Mouse (Mus musculus): ENCODE results near the gene Il25. TPM values are rescaled to one million over a fixed set of nuclear protein-coding genes. Genes with fewer than 3 reads are reported as not detected.

Il25 gene
- not detected in 2 replicates for polyA plus RNA-seq (2014; fragmentation: Nextera tagmentation; extraction: Ambion mirVana)

- Histone ChIP-seq H3K27ac (ENCODE audit: low read depth, low read length) (no peak within 1 kb of the TSS), H3K27me3 (ENCODE audit: control insufficient read depth, insufficient read depth, low read length) (peaks cover 9% of the 10 kb centered on the region)
- ATAC-seq (replicated peaks; ENCODE audit: insufficient number of reproducible peaks, low FRiP score, low TSS enrichment) = no peak
Observed at GRCm38 (mm10) chr14:54932645-54933150, at the start of gene Il25. Gene Il25, plus strand, starts transcription at chr14:54932695.

GRCm38 (mm10) chr14:54883154-54884021 lies 49.1 kb upstream of the Il25 start, which contains the start of the genes Bcl2l2 and Gm20521:
Gene Bcl2l2, plus strand, starts transcription at chr14:54883377.
Gene Gm20521, plus strand, starts transcription at chr14:54883441.
- H3K4me2 ChIP-seq = peak within 1 kb of the TSS; percentile 73
- no peaks in the 10 kb centered on the region for H3K27me3 ChIP-seq (ENCODE audit: control insufficient read depth, insufficient read depth, low read length)
- H3K9me3 ChIP-seq (replicated peaks; ENCODE audit: control insufficient read depth, low read length) = no peaks in the 10 kb centered on the region
- ATAC-seq (replicated peaks; ENCODE audit: insufficient number of reproducible peaks, low FRiP score, low TSS enrichment) = peak; percentile 83
- H3K27ac ChIP-seq (ENCODE audit: low read depth, low read length) = peak within 1 kb of the TSS; percentile 90
- WGBS (ENCODE audit: insufficient replicate concordance) = under 1% methylated on average over 27 of the region's 27 CpGs
- H3K9ac ChIP-seq (ENCODE audit: low read depth, low read length) = peak within 1 kb of the TSS; percentile 78
- H3K36me3 ChIP-seq (ENCODE audit: control insufficient read depth, insufficient read depth, low read length) = peaks cover 4% of the 10 kb centered on the region; the same call in 1 of the 2 replicates
- H3K4me3 ChIP-seq (ENCODE audit: low read depth, low read length) = peak within 1 kb of the TSS; percentile 56
- peaks cover 13% of the 10 kb centered on the region for H3K4me1 ChIP-seq (ENCODE audit: control insufficient read depth, insufficient read depth, low read length)

More at GRCm38 (mm10) chr14:54932645-54933150, at the start of gene Il25:
- Histone ChIP-seq H3K9ac (ENCODE audit: low read depth, low read length) (no peak within 1 kb of the TSS), H3K9me3 (replicated peaks; ENCODE audit: control insufficient read depth, low read length) (no peaks in the 10 kb centered on the region), H3K4me1 (ENCODE audit: control insufficient read depth, insufficient read depth, low read length) (0 out of 2 replicates have a peak, but pooled peaks cover 4% of the 10 kb centered on the region), H3K4me2 (no peak within 1 kb of the TSS), H3K36me3 (ENCODE audit: control insufficient read depth, insufficient read depth, low read length) (no peaks in the 10 kb centered on the region), H3K4me3 (ENCODE audit: low read depth, low read length) (no peak within 1 kb of the TSS)
- 32% methylated on average over 6 of the region's 6 CpGs for WGBS (ENCODE audit: insufficient replicate concordance)

GRCm38 (mm10) chr14:54884022-54884712 lies 48.3 kb upstream of the Il25 start:
- Histone ChIP-seq H3K27ac (ENCODE audit: low read depth, low read length) (peak overlapping the region; percentile 90; the same call in 1 of the 2 replicates), H3K9me3 (replicated peaks; ENCODE audit: control insufficient read depth, low read length) (no peaks in the 10 kb centered on the region), H3K36me3 (ENCODE audit: control insufficient read depth, insufficient read depth, low read length) (peaks cover 4% of the 10 kb centered on the region; the same call in 1 of the 2 replicates), H3K9ac (ENCODE audit: low read depth, low read length) (peak overlapping the region; percentile 78), H3K27me3 (ENCODE audit: control insufficient read depth, insufficient read depth, low read length) (no peaks in the 10 kb centered on the region), H3K4me2 (peak overlapping the region; percentile 73), H3K4me1 (ENCODE audit: control insufficient read depth, insufficient read depth, low read length) (peaks cover 13% of the 10 kb centered on the region), H3K4me3 (ENCODE audit: low read depth, low read length) (peak overlapping the region; percentile 56)
- 28% methylated on average over 21 of the region's 21 CpGs for WGBS (ENCODE audit: insufficient replicate concordance)
- ATAC-seq (replicated peaks; ENCODE audit: insufficient number of reproducible peaks, low FRiP score, low TSS enrichment) = no peak; the same call in 1 of the 2 replicates

- no peak overlapping the region for H3K27ac ChIP-seq (ENCODE audit: low read depth, low read length)
- no peaks in the 10 kb centered on the region for H3K9me3 ChIP-seq (replicated peaks; ENCODE audit: control insufficient read depth, low read length)
- H3K36me3 ChIP-seq (ENCODE audit: control insufficient read depth, insufficient read depth, low read length) = peaks cover 4% of the 10 kb centered on the region; the same call in 1 of the 2 replicates
- ATAC-seq (replicated peaks; ENCODE audit: insufficient number of reproducible peaks, low FRiP score, low TSS enrichment) = no peak
- 87% methylated on average over 11 of the region's 11 CpGs for WGBS (ENCODE audit: insufficient replicate concordance)
- H3K9ac ChIP-seq (ENCODE audit: low read depth, low read length) = no peak overlapping the region
- H3K27me3 ChIP-seq (ENCODE audit: control insufficient read depth, insufficient read depth, low read length) = no peaks in the 10 kb centered on the region
- no peak overlapping the region for H3K4me3 ChIP-seq (ENCODE audit: low read depth, low read length)
- H3K4me1 ChIP-seq (ENCODE audit: control insufficient read depth, insufficient read depth, low read length) = peaks cover 13% of the 10 kb centered on the region
- no peak overlapping the region for H3K4me2 ChIP-seq
Observed at GRCm38 (mm10) chr14:54885309-54885708, 47.2 kb upstream of the Il25 start.

GRCm38 (mm10) chr14:54892200-54892599 lies 40.3 kb upstream of the Il25 start, which contains the start of gene Pabpn1:
Gene Pabpn1, plus strand, starts transcription at chr14:54892500.
- Histone ChIP-seq H3K36me3 (ENCODE audit: control insufficient read depth, insufficient read depth, low read length) (peaks cover 11% of the 10 kb centered on the region), H3K4me1 (ENCODE audit: control insufficient read depth, insufficient read depth, low read length) (peaks cover 21% of the 10 kb centered on the region), H3K9me3 (replicated peaks; ENCODE audit: control insufficient read depth, low read length) (no peaks in the 10 kb centered on the region), H3K4me2 (peak within 1 kb of the TSS; percentile 77), H3K27me3 (ENCODE audit: control insufficient read depth, insufficient read depth, low read length) (no peaks in the 10 kb centered on the region), H3K4me3 (ENCODE audit: low read depth, low read length) (peak within 1 kb of the TSS; percentile 96), H3K9ac (ENCODE audit: low read depth, low read length) (peak within 1 kb of the TSS; percentile 62), H3K27ac (ENCODE audit: low read depth, low read length) (peak within 1 kb of the TSS; percentile 83)
- ATAC-seq (replicated peaks; ENCODE audit: insufficient number of reproducible peaks, low FRiP score, low TSS enrichment) = no peak
- 97% methylated on average over 3 of the region's 3 CpGs for WGBS (ENCODE audit: insufficient replicate concordance)

GRCm38 (mm10) chr14:54893651-54894181 lies 38.8 kb upstream of the Il25 start:
- peak; percentile 98 for ATAC-seq (replicated peaks; ENCODE audit: insufficient number of reproducible peaks, low FRiP score, low TSS enrichment)
- no peaks in the 10 kb centered on the region for H3K9me3 ChIP-seq (replicated peaks; ENCODE audit: control insufficient read depth, low read length)
- peak overlapping the region; percentile 97 for H3K27ac ChIP-seq (ENCODE audit: low read depth, low read length)
- H3K4me3 ChIP-seq (ENCODE audit: low read depth, low read length) = peak overlapping the region; percentile 96
- under 1% methylated on average over 38 of the region's 38 CpGs for WGBS (ENCODE audit: insufficient replicate concordance)
- H3K9ac ChIP-seq (ENCODE audit: low read depth, low read length) = peak overlapping the region; percentile 100
- H3K27me3 ChIP-seq (ENCODE audit: control insufficient read depth, insufficient read depth, low read length) = no peaks in the 10 kb centered on the region
- peaks cover 26% of the 10 kb centered on the region for H3K4me1 ChIP-seq (ENCODE audit: control insufficient read depth, insufficient read depth, low read length)
- peak overlapping the region; percentile 79 for H3K4me2 ChIP-seq
- H3K36me3 ChIP-seq (ENCODE audit: control insufficient read depth, insufficient read depth, low read length) = peaks cover 18% of the 10 kb centered on the region

- Histone ChIP-seq H3K4me2 (peak overlapping the region; percentile 79), H3K9me3 (replicated peaks; ENCODE audit: control insufficient read depth, low read length) (no peaks in the 10 kb centered on the region), H3K27ac (ENCODE audit: low read depth, low read length) (peak overlapping the region; percentile 97), H3K36me3 (ENCODE audit: control insufficient read depth, insufficient read depth, low read length) (peaks cover 18% of the 10 kb centered on the region), H3K4me1 (ENCODE audit: control insufficient read depth, insufficient read depth, low read length) (peaks cover 26% of the 10 kb centered on the region), H3K9ac (ENCODE audit: low read depth, low read length) (peak overlapping the region; percentile 100), H3K4me3 (ENCODE audit: low read depth, low read length) (peak overlapping the region; percentile 96), H3K27me3 (ENCODE audit: control insufficient read depth, insufficient read depth, low read length) (no peaks in the 10 kb centered on the region)
- under 1% methylated on average over 53 of the region's 54 CpGs for WGBS (ENCODE audit: insufficient replicate concordance)
- ATAC-seq (replicated peaks; ENCODE audit: insufficient number of reproducible peaks, low FRiP score, low TSS enrichment) = peak; percentile 78
Observed at GRCm38 (mm10) chr14:54894296-54895151, 38.0 kb upstream of the Il25 start.

Data from heart, embryonic 11.5 days (tissue).